Mouse (Mus musculus) cerebellum, adult 2 months (tissue): ENCODE data around the gene Fgfr2. TPM values are rescaled to one million over a fixed set of nuclear protein-coding genes. Genes with fewer than 3 reads are reported as not detected.

Source experiments
- DNase-seq, 2 experiments: peaks; one replicate each; pipeline ENCODE4 v3.0.0; 2021
- H3K27ac ChIP-seq: fragments of 200-500 bp; 2 replicates; pipeline ENCODE4 v1.5.1; 2012; ENCODE audit warnings: low read length, control low read depth, inconsistent platforms; ENCODE audit not compliant: insufficient read depth
- H3K27me3 ChIP-seq: fragments of 200-500 bp; 2 replicates; pipeline ENCODE4 v1.6.1; 2012; ENCODE audit warnings: inconsistent platforms, mild to moderate bottlenecking, low read length, moderate library complexity; ENCODE audit not compliant: control insufficient read depth, insufficient read depth
- H3K4me1 ChIP-seq: fragments of 200-500 bp; 2 replicates; pipeline ENCODE4 v1.6.1; 2011; ENCODE audit warnings: low read length; ENCODE audit not compliant: control insufficient read depth, insufficient read depth
- H3K4me3 ChIP-seq: fragments of 200-500 bp; replicated peaks from 2 replicates; pipeline ENCODE3; 2011; ENCODE audit warnings: mild to moderate bottlenecking, low read depth, low read length, control low read depth; ENCODE audit not compliant: insufficient read depth
- CTCF ChIP-seq: fragments of 200-500 bp; IDR thresholded peaks from 2 replicates; pipeline ENCODE4 v1.5.1; 2011; ENCODE audit warnings: low read depth, mild to moderate bottlenecking, control low read depth, low read length, moderate library complexity, borderline replicate concordance; ENCODE audit not compliant: insufficient read depth
- POLR2A ChIP-seq: fragments of 200-500 bp; IDR thresholded peaks from 2 replicates; pipeline ENCODE4 v1.6.1; 2011; ENCODE audit warnings: low read length, control low read depth, borderline replicate concordance; ENCODE audit not compliant: insufficient read depth
- WGBS: fragments of 180-500 bp; shearing (Covaris S2); methylation state at CpG from one replicate; pipeline ENCODE4 v1.1.7; 2018; 5-methylcytosine and 5-hydroxymethylcytosine counted together
- polyA plus RNA-seq: library from polyadenylated mRNA; depleted of rRNA; stranded (reverse); fragments of >200 nt; gene quantifications from 2 replicates; pipeline ENCODE4 v1.2.3, GENCODE M21; 2012

Gene Fgfr2
- polyA plus RNA-seq, 1 experiment, result 95.3 TPM

GRCm38 (mm10) chr7:132693561-132693960, 429.6 kb downstream of the Fgfr2 start:
- 90% methylated on average over 2 of the region's 2 CpGs for WGBS
- no peak for DNase-seq
- no peaks in the 10 kb centered on the region for H3K27me3 ChIP-seq
- no peak overlapping the region for H3K27ac ChIP-seq
- no peak for TF ChIP-seq POLR2A
- no peak for TF ChIP-seq CTCF
- peaks cover 15% of the 10 kb centered on the region for H3K4me1 ChIP-seq
- H3K4me3 ChIP-seq, result no peak overlapping the region

- no peak for TF ChIP-seq CTCF
- TF ChIP-seq POLR2A, result no peak
- H3K4me1 ChIP-seq, result peaks cover 20% of the 10 kb centered on the region
- WGBS, result 37% methylated on average over 9 of the region's 9 CpGs
- H3K4me3 ChIP-seq, result no peak overlapping the region
- H3K27ac ChIP-seq, result no peak overlapping the region
- peak; percentile 51 to 55 for DNase-seq
- H3K27me3 ChIP-seq, result no peaks in the 10 kb centered on the region
Measured at GRCm38 (mm10) chr7:132692719-132693118, 430.4 kb downstream of the Fgfr2 start.

- Histone ChIP-seq H3K4me3 (no peak overlapping the region), H3K27me3 (no peaks in the 10 kb centered on the region), H3K27ac (no peak overlapping the region), H3K4me1 (peaks cover 12% of the 10 kb centered on the region)
- whole genome bisulfite sequencing, result 93% methylated on average over 14 of the region's 14 CpGs
- TF ChIP-seq CTCF, result no peak
- no peak for TF ChIP-seq POLR2A
- no peak for DNase-seq
Measured at GRCm38 (mm10) chr7:132690716-132691472, 432.3 kb downstream of the Fgfr2 start.

GRCm38 (mm10) chr7:132689722-132690121, 433.4 kb downstream of the Fgfr2 start:
- no peak for TF ChIP-seq CTCF
- no peak for TF ChIP-seq POLR2A
- 90% methylated on average over 5 of the region's 5 CpGs for WGBS
- Histone ChIP-seq H3K27me3 (no peaks in the 10 kb centered on the region), H3K4me1 (peaks cover 12% of the 10 kb centered on the region), H3K4me3 (no peak overlapping the region), H3K27ac (no peak overlapping the region)
- DNase-seq, result no peak

- no peak overlapping the region for H3K27ac ChIP-seq
Measured at GRCm38 (mm10) chr7:132688721-132689120, 434.4 kb downstream of the Fgfr2 start.

GRCm38 (mm10) chr7:132687897-132688296, 435.3 kb downstream of the Fgfr2 start:
- H3K27ac ChIP-seq, result no peak overlapping the region
- 82% methylated on average over 2 of the region's 2 CpGs for WGBS

More at GRCm38 (mm10) chr7:132688721-132689120, 434.4 kb downstream of the Fgfr2 start:
- TF ChIP-seq POLR2A (no peak), CTCF (no peak)
- Histone ChIP-seq H3K4me3 (no peak overlapping the region), H3K27me3 (no peaks in the 10 kb centered on the region), H3K4me1 (peaks cover 19% of the 10 kb centered on the region)
- 67% methylated on average over 5 of the region's 5 CpGs for WGBS
- DNase-seq, result peak in 1 of 2 experiments; percentile 49

GRCm38 (mm10) chr7:132686515-132686914, 436.6 kb downstream of the Fgfr2 start:
- TF ChIP-seq POLR2A (no peak), CTCF (no peak)
- 97% methylated on average over 3 of the region's 3 CpGs for WGBS

More at GRCm38 (mm10) chr7:132687897-132688296, 435.3 kb downstream of the Fgfr2 start:
- TF ChIP-seq POLR2A (no peak), CTCF (no peak)
- DNase-seq, result no peak
- Histone ChIP-seq H3K27me3 (no peaks in the 10 kb centered on the region), H3K4me1 (peaks cover 25% of the 10 kb centered on the region), H3K4me3 (no peak overlapping the region)

GRCm38 (mm10) chr7:132683923-132684322, 439.2 kb downstream of the Fgfr2 start:
- peak; percentile 38 to 62 for DNase-seq
- Histone ChIP-seq H3K27ac (peak overlapping the region; percentile 76), H3K4me3 (no peak overlapping the region), H3K27me3 (no peaks in the 10 kb centered on the region), H3K4me1 (peaks cover 59% of the 10 kb centered on the region)
- TF ChIP-seq POLR2A (no peak), CTCF (no peak)
- WGBS, result 62% methylated on average over 4 of the region's 4 CpGs

More at GRCm38 (mm10) chr7:132686515-132686914, 436.6 kb downstream of the Fgfr2 start:
- Histone ChIP-seq H3K4me1 (peaks cover 35% of the 10 kb centered on the region), H3K4me3 (no peak overlapping the region), H3K27me3 (no peaks in the 10 kb centered on the region), H3K27ac (no peak overlapping the region)
- no peak for DNase-seq
